Mouse (Mus musculus) brain, embryonic 14.5 days (tissue): Measurements from ENCODE around the gene Tbc1d2b.

Source experiments
- CTCF ChIP-seq: fragments of 200-500 bp; IDR thresholded peaks from 2 replicates; pipeline ENCODE4 v1.5.1; 2012; ENCODE audit warnings: inconsistent platforms, mild to moderate bottlenecking, moderate library complexity, borderline replicate concordance; ENCODE audit not compliant: insufficient read depth, insufficient read length; ENCODE audit errors: extremely low read depth
- POLR2A ChIP-seq: fragments of 200-500 bp; IDR thresholded peaks from 2 replicates; pipeline ENCODE4 v1.6.1; 2012; ENCODE audit warnings: mild to moderate bottlenecking, inconsistent platforms, borderline replicate concordance; ENCODE audit not compliant: poor library complexity, insufficient read depth, insufficient read length, severe bottlenecking; ENCODE audit errors: extremely low read depth

DNA sequence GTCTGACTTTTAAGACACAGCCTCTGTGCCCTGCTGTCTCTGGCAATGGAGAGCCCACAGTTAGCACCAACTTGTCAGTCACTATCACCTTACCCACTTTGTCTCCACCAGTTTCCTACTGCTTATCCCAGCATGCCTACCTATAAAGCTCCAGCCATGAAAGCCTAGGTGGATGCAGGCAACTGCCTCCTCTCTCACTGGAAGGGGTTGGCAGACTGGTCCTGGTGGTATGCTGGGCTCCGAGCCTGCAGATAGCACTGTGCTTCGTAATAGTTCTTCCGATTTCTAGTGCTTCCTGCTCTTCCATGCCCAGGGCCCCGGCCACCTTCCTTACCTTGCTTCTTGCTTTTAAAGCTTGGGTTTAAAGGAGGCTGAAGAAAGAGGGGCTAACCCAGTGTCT lies 81.7 kb downstream of the Tbc1d2b start:
- TF ChIP-seq CTCF: no peak
- no peak for TF ChIP-seq POLR2A
